Mouse (Mus musculus) olfactory bulb, adult 2 months (tissue): ENCODE results near the gene Gls. TPM values are rescaled to one million over a fixed set of nuclear protein-coding genes. Genes with fewer than 3 reads are reported as not detected.

ENCODE experiments used
- H3K27ac ChIP-seq: fragments of 200-500 bp; 2 replicates; pipeline ENCODE4 v1.5.1; 2012; ENCODE audit warnings: low read depth, low read length; ENCODE audit not compliant: insufficient read depth
- H3K4me1 ChIP-seq: fragments of 200-500 bp; 2 replicates; pipeline ENCODE4 v1.6.1; 2012; ENCODE audit warnings: low read length; ENCODE audit not compliant: control insufficient read depth, insufficient read depth
- H3K4me3 ChIP-seq: fragments of 200-500 bp; 2 replicates; pipeline ENCODE4 v1.5.1; 2012; ENCODE audit warnings: mild to moderate bottlenecking, low read depth, low read length, moderate library complexity; ENCODE audit not compliant: insufficient read depth
- CTCF ChIP-seq: fragments of 200-500 bp; IDR thresholded peaks from 2 replicates; pipeline ENCODE4 v1.5.1; 2012; ENCODE audit warnings: low read depth, mild to moderate bottlenecking, low read length, moderate library complexity; ENCODE audit not compliant: insufficient read depth
- POLR2A ChIP-seq: fragments of 200-500 bp; IDR thresholded peaks from 2 replicates; pipeline ENCODE4 v1.6.1; 2012; ENCODE audit warnings: mild to moderate bottlenecking, low read depth, low read length, moderate library complexity; ENCODE audit not compliant: insufficient read depth
- WGBS: fragments of 180-500 bp; shearing (Covaris S2); methylation state at CpG from one replicate; pipeline ENCODE4 v1.1.7; 2018; 5-methylcytosine and 5-hydroxymethylcytosine counted together
- polyA plus RNA-seq: library from polyadenylated mRNA; stranded (reverse); fragments of >200 nt; gene quantifications from 2 replicates; pipeline ENCODE4 v1.2.4, GENCODE M21; 2012; ENCODE audit warnings: low replicate concordance; ENCODE audit not compliant: missing spikeins, insufficient read depth, insufficient read length

Gene Gls
- polyA plus RNA-seq, 1 experiment, result 842 TPM

DNA sequence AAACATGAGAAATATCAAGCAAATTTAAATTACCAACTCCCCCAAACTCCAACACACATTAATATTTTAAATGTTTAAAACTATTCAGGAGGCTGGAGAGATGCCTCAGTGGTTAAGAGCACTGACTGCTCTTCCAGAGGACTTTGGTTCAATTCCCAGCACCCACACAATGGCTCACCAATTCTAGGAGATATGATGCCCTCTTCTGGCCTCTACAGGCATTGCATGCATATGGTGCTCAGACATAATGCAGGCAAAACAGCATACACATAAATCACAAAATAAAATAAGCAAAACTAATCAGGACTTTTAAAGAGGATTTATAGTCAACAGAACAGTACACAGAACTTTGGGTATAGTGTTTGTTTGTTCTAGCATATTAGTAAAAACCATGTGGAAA is 16.3 kb downstream of the Gls start:
- no peak overlapping the region for H3K27ac ChIP-seq
- no peaks in the 10 kb centered on the region for H3K4me1 ChIP-seq
- no peak overlapping the region for H3K4me3 ChIP-seq
- TF ChIP-seq CTCF, result no peak
- TF ChIP-seq POLR2A, result no peak

GRCm38 (mm10) chr1:52182992-52183391 is 50.0 kb downstream of the Gls start:
- TF ChIP-seq CTCF, result no peak
- TF ChIP-seq POLR2A, result no peak
- WGBS, result 95% methylated on average over 2 of the region's 2 CpGs
- Histone ChIP-seq H3K4me1 (no peaks in the 10 kb centered on the region), H3K27ac (no peak overlapping the region), H3K4me3 (no peak overlapping the region)

DNA sequence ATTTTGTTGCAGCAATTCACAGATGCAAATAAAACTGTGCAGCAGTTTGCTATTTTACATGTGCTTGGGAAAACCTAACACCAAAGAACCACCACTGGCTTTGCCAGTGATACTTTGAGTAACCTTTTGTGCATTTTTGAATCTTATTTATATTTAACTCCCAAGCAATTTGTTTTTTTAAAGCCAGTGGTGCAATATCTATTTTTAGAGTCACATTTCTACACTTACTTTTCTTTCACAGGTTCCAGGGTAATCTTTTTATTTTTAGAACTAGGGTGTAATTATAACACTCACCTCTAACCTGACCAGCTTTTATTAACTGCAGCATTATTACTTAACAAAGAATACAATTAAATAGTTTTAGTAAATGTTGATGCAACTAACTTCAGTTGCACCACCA is 51.0 kb downstream of the Gls start:
- no peaks in the 10 kb centered on the region for H3K4me1 ChIP-seq
- TF ChIP-seq POLR2A, result no peak
- TF ChIP-seq CTCF, result no peak
- H3K27ac ChIP-seq, result no peak overlapping the region
- no peak overlapping the region for H3K4me3 ChIP-seq

- H3K27ac ChIP-seq, result no peak overlapping the region
- WGBS, result 86% methylated on average over 9 of the region's 9 CpGs
- TF ChIP-seq CTCF, result no peak
- TF ChIP-seq POLR2A, result no peak
Measured at GRCm38 (mm10) chr1:52179939-52180568, 53.0 kb downstream of the Gls start.

DNA sequence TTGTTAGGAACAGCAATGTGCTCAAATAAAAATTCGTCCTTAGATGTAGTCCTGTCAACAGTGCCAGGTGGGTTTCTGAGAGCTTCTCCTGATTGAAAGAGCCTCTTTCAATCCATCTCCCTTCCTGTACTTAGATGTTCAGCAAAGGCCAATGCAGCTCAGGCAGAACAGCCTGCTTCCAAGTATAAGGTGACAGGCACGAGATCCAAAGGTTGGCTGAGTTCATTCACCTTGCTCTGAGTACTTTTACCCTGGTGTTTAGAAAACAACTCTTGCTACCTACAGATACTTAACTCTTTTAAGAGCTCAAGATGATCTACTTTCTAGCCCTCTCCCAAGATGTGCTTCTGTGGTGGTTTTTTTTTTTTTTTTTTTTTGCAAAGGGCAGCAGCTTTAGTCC is 56.0 kb downstream of the Gls start:
- no peak overlapping the region for H3K27ac ChIP-seq
- no peak overlapping the region for H3K4me3 ChIP-seq
- no peak for TF ChIP-seq CTCF
- no peak for TF ChIP-seq POLR2A
- H3K4me1 ChIP-seq, result no peaks in the 10 kb centered on the region
- 75% methylated on average over 2 of the region's 2 CpGs for WGBS

More at GRCm38 (mm10) chr1:52179939-52180568, 53.0 kb downstream of the Gls start:
- Histone ChIP-seq H3K4me3 (no peak overlapping the region), H3K4me1 (no peaks in the 10 kb centered on the region)

GRCm38 (mm10) chr1:52175983-52176382 is 57.0 kb downstream of the Gls start:
- TF ChIP-seq CTCF (no peak), POLR2A (no peak)
- H3K27ac ChIP-seq, result no peak overlapping the region
- no peak overlapping the region for H3K4me3 ChIP-seq
- H3K4me1 ChIP-seq, result no peaks in the 10 kb centered on the region
- WGBS, result 77% methylated on average over 3 of the region's 3 CpGs

DNA sequence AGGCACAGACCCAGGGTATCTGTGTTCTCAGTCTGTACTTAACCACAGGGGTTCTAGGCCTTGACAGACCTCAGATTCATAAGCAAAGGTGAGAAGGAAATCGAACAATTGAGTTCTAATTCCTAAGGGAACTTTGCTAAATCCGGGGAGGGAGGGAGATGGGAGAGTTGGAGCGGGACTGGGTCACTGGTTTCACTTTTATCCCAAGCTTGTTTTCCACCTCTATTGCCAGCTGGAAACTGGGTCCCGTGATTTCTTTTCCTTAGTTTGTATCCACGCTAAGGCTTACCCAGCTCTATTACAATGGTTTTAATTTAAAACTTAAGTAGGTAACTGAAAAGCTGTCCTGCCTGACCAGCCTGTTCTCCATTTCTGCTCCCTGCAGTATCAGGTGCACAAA is 57.7 kb downstream of the Gls start:
- H3K4me1 ChIP-seq, result no peaks in the 10 kb centered on the region
- H3K4me3 ChIP-seq, result no peak overlapping the region
- no peak for TF ChIP-seq CTCF
- no peak for TF ChIP-seq POLR2A
- no peak overlapping the region for H3K27ac ChIP-seq
- 57% methylated on average over 5 of the region's 5 CpGs for WGBS

DNA sequence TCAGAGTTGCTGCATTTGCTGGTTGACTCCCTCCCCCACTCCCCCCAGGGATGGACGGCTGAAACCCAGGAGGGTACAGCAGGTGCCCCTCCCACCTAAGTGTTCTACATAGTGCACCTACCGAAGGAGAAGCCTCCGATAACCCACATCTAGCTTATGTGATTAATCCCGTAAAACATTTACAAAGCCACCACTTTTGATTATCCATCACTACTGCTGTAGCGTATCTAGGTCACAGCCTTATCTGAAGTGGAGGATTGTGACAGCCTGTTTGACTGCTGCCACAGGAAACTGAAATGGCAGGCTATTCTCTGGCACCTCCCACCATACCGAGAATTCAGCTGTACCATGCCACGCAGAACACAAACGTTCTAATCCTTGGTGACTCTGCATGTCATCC is 61.8 kb downstream of the Gls start:
- Histone ChIP-seq H3K4me1 (no peaks in the 10 kb centered on the region; the same call in 1 of the 2 replicates), H3K27ac (no peak overlapping the region), H3K4me3 (no peak overlapping the region)
- TF ChIP-seq POLR2A, result no peak
- no peak for TF ChIP-seq CTCF
- 72% methylated on average over 8 of the region's 8 CpGs for WGBS

DNA sequence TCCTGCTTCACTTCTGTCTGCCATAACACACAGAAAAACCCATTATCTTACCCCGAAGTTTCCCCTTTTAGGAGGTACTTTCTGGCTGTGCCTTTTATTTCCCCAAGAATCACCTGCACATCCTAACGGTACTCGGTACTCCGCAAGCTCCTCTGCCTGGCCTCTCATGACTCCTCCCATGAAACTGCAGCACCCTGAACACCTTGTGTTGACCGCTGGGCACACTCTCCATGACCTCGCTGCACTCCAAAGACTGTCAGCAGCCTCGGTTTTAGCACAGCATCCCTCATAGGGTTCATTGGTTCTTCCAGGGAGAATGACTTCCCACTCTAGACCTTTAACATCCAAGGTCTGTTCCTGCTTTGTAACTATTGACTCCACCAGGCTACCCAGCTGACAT is 62.3 kb downstream of the Gls start:
- Histone ChIP-seq H3K27ac (no peak overlapping the region), H3K4me1 (no peaks in the 10 kb centered on the region; the same call in 1 of the 2 replicates)

GRCm38 (mm10) chr1:52170057-52170456 is 63.0 kb downstream of the Gls start:
- 39% methylated on average over 3 of the region's 3 CpGs for WGBS
- Histone ChIP-seq H3K4me3 (no peak overlapping the region), H3K27ac (no peak overlapping the region), H3K4me1 (no peaks in the 10 kb centered on the region; the same call in 1 of the 2 replicates)
- TF ChIP-seq POLR2A (no peak), CTCF (no peak)

More for the DNA sequence above, 62.3 kb downstream of the Gls start:
- TF ChIP-seq POLR2A (no peak), CTCF (no peak)
- H3K4me3 ChIP-seq, result no peak overlapping the region
- whole genome bisulfite sequencing, result 74% methylated on average over 7 of the region's 7 CpGs
